Mouse (Mus musculus): Measurements from ENCODE around the gene Omp.

Omp gene

GRCm38 (mm10) chr7:98171141-98172073, 26.1 kb upstream of the Omp start:
- peak; percentile 77 to 81 for DNase-seq (ENCODE audit: low spot score in 2 of 2)

- peak; percentile 68 to 82 for DNase-seq (ENCODE audit: low spot score in 2 of 2)
These were observed 19.8 kb upstream of the Omp start for GRCm38 (mm10) chr7:98164999-98165528.

GRCm38 (mm10) chr7:98164382-98164998, 19.2 kb upstream of the Omp start:
- no peak for DNase-seq (ENCODE audit: low spot score in 2 of 2)

- peak in 1 of 2 experiments; percentile 70 for DNase-seq (ENCODE audit: low spot score in 2 of 2)
These were observed 18.4 kb upstream of the Omp start for GRCm38 (mm10) chr7:98163700-98164099.

GRCm38 (mm10) chr7:98162239-98162638, 16.9 kb upstream of the Omp start:
- DNase-seq (ENCODE audit: low spot score in 2 of 2): peak in 1 of 2 experiments; percentile 52

- DNase-seq (ENCODE audit: low spot score in 2 of 2): peak in 1 of 2 experiments; percentile 45
These were observed 14.9 kb upstream of the Omp start for GRCm38 (mm10) chr7:98160041-98160740.

- peak; percentile 86 to 90 for DNase-seq (ENCODE audit: low spot score in 2 of 2)
These were observed 13.2 kb upstream of the Omp start for GRCm38 (mm10) chr7:98158481-98158880.

GRCm38 (mm10) chr7:98157636-98158332, 12.5 kb upstream of the Omp start:
- DNase-seq (ENCODE audit: low spot score in 2 of 2): no peak

- DNase-seq (ENCODE audit: low spot score in 2 of 2): no peak
These were observed 11.0 kb upstream of the Omp start for GRCm38 (mm10) chr7:98156280-98156665.

GRCm38 (mm10) chr7:98155546-98156279, 10.4 kb upstream of the Omp start:
- DNase-seq (ENCODE audit: low spot score in 2 of 2): peak in 1 of 2 experiments; percentile 69

- no peak for DNase-seq (ENCODE audit: low spot score in 2 of 2)
These were observed 8.6 kb upstream of the Omp start for GRCm38 (mm10) chr7:98153892-98154291.

GRCm38 (mm10) chr7:98153345-98153744, 8.0 kb upstream of the Omp start:
- no peak for DNase-seq (ENCODE audit: low spot score in 2 of 2)

- DNase-seq (ENCODE audit: low spot score in 2 of 2): no peak
These were observed 7.1 kb upstream of the Omp start for GRCm38 (mm10) chr7:98152400-98152799.

- no peak for DNase-seq (ENCODE audit: low spot score in 2 of 2)
These were observed 5.2 kb upstream of the Omp start for GRCm38 (mm10) chr7:98150525-98150924.

GRCm38 (mm10) chr7:98149802-98150201, 4.5 kb upstream of the Omp start:
- no peak for DNase-seq (ENCODE audit: low spot score in 2 of 2)

- no peak for DNase-seq (ENCODE audit: low spot score in 2 of 2)
These were observed 3.6 kb upstream of the Omp start for GRCm38 (mm10) chr7:98148721-98149407.

- no peak for DNase-seq (ENCODE audit: low spot score in 2 of 2)
These were observed 2.5 kb upstream of the Omp start for GRCm38 (mm10) chr7:98147766-98148165.

GRCm38 (mm10) chr7:98146447-98146845, 1.1 kb upstream of the Omp start:
- no peak for DNase-seq (ENCODE audit: low spot score in 2 of 2)

GRCm38 (mm10) chr7:98145842-98146446, 642 bp upstream of the Omp start:
- DNase-seq (ENCODE audit: low spot score in 2 of 2): no peak

- no peak for DNase-seq (ENCODE audit: low spot score in 2 of 2)
These were observed 2.7 kb downstream of the Omp start for GRCm38 (mm10) chr7:98142648-98143047.

Data from urinary bladder, postnatal 36 days (tissue).